9 mouse cellular contexts compared by ENCODE assay signal in the genomic region with DNA sequence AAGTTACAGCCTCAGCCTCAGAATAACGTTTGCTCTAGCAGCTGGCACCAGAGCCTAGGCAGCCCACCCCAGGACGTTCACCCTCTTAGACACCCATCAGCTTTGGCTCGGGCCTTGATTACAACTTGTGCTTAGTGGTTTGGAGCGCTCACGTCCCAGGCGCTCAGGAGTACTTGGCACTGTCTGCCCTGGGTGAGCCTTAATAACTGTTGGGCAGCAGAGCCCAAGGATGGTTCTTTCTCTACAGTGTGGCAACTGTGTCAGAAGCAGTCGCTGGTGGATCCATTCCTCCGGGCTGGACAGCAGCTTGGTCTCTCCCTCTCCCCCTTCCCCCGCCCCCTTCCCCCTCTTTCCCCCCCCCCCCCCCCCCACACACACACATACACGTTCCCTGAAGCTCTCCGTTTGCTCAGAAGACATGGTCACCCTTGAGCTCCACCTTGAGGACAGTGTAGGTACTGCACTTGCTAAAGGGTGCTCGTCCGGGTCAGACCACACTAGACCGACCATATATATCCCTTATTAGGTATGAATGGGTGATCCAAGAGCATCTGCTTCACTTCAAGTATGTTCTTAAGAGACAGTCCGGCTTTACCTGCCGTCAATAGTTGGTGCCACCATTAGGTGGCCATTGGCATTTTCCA. TPM values are rescaled to one million over a fixed set of nuclear protein-coding genes. Genes with fewer than 3 reads are reported as not detected.
A peak's percentile ranks its signal among the peaks of the same experiment; 100 is the strongest.
DNase-seq lines count a peak whose midpoint lies in the region; ATAC-seq and TF ChIP-seq lines count a peak whose summit lies in the region.
"Had no signal": no experiment of that assay in that cellular context is flagged by ENCODE, and none has a peak within 500 bp of the region (broad histone marks: within the 10 kb centered on the region; RNA-seq: fewer than 3 reads in every experiment).

No protein-coding gene starts in this region.

- no peak overlapping the region for H3K9ac ChIP-seq in heart, adult 2 months (ENCODE audit: low read depth, low read length)
- H3K9ac ChIP-seq in liver, embryonic 16.5 days (ENCODE audit: low read depth, low read length): 0 out of 2 replicates have a peak overlapping the region, but pooled peaks have one; percentile 18
- H3K9ac ChIP-seq: heart, embryonic 13.5 days had no signal

- intact Hi-C loops in heart, adult 2 months (cut with DNase I): loop anchor here (1.0 kb wide), 1 partner anchor 49 kb away; no protein-coding TSS in a partner anchor

- TF ChIP-seq POLR2A in heart, adult 2 months (IDR thresholded peaks at IDR 0.05; ENCODE audit: insufficient read depth, low read depth, low read length): no peak

- TF ChIP-seq CTCF in heart, adult 2 months (IDR thresholded peaks at IDR 0.05): peak; percentile 75

- DNase-seq in adrenal gland, adult 18-20 months (ENCODE audit: low spot score in 2 of 2): peak; percentile 70 to 81
- DNase-seq in embryo, embryonic 10.5 days (ENCODE audit: low spot score): peak; percentile 82
- peak; percentile 72 to 80 for DNase-seq in heart, adult 2 months
- peak; percentile 81 for DNase-seq in kidney, postnatal 14 days
- peak; percentile 33 for DNase-seq in retina, adult 2 months (ENCODE audit: low read depth, low spot score)
- peak; percentile 81 for DNase-seq in thymus, postnatal 14 days

- H3K4me3 ChIP-seq in heart, adult 2 months: no peak overlapping the region
- H3K4me3 ChIP-seq in liver, embryonic 16.5 days (ENCODE audit: low read depth, low read length): no peak overlapping the region
- H3K4me3 ChIP-seq: heart, embryonic 13.5 days had no signal

- peaks cover 2% of the 10 kb centered on the region; the same call in 1 of the 2 replicates for H3K4me1 ChIP-seq in heart, adult 2 months (ENCODE audit: control insufficient read depth, insufficient read depth, low read length)
- H3K4me1 ChIP-seq in liver, embryonic 16.5 days (ENCODE audit: control insufficient read depth, low read depth, low read length): no peaks in the 10 kb centered on the region
- H3K4me1 ChIP-seq: heart, embryonic 13.5 days had no signal

- no peaks in the 10 kb centered on the region for H3K9me3 ChIP-seq in liver, embryonic 16.5 days (replicated peaks; ENCODE audit: control insufficient read depth, low read length)
- H3K9me3 ChIP-seq: heart, embryonic 13.5 days had no signal

- 0 out of 2 replicates have a peak overlapping the region, but pooled peaks have one; percentile 7 for H3K4me2 ChIP-seq in liver, embryonic 16.5 days (ENCODE audit: low read depth, low read length)
- H3K4me2 ChIP-seq: heart, embryonic 13.5 days had no signal

- TF ChIP-seq EP300 in heart, adult 2 months (IDR thresholded peaks at IDR 0.05; ENCODE audit: insufficient read depth, low read depth, low read length): 0 out of 2 replicates have a peak, but pooled peaks have one; percentile 23

- no peaks in the 10 kb centered on the region for H3K79me2 ChIP-seq in heart, adult 2 months (replicated peaks; ENCODE audit: control insufficient read depth, insufficient read depth, low read length)

- peak; percentile 53 for ATAC-seq in CD4-positive, CD25-positive, alpha-beta regulatory T cell, adult 4 months
- ATAC-seq in liver, embryonic 16.5 days (ENCODE audit: low read depth): 0 out of 2 replicates have a peak, but pooled peaks have one; percentile 39

- WGBS in heart, adult 2 months: 19% methylated on average over 14 of the region's 16 CpGs
- 13% methylated on average over 15 of the region's 16 CpGs for WGBS in liver, embryonic 16.5 days (ENCODE audit: insufficient replicate concordance)

- H3K27ac ChIP-seq in heart, adult 2 months: no peak overlapping the region
- H3K27ac ChIP-seq in liver, embryonic 16.5 days (ENCODE audit: low read length): no peak overlapping the region
- H3K27ac ChIP-seq: heart, embryonic 13.5 days had no signal

- H3K27me3 ChIP-seq in heart, adult 2 months (ENCODE audit: control insufficient read depth, insufficient read depth, low read length): no peaks in the 10 kb centered on the region
- H3K27me3 ChIP-seq in liver, embryonic 16.5 days (ENCODE audit: control insufficient read depth, insufficient read depth, low read depth, low read length): no peaks in the 10 kb centered on the region
- H3K27me3 ChIP-seq: heart, embryonic 13.5 days had no signal

- no peaks in the 10 kb centered on the region for H3K36me3 ChIP-seq in heart, adult 2 months (ENCODE audit: control insufficient read depth, insufficient read depth, low read length)
- H3K36me3 ChIP-seq in liver, embryonic 16.5 days (ENCODE audit: control insufficient read depth, insufficient read depth): no peaks in the 10 kb centered on the region

RNA-seq across cellular contexts. Expression of a gene that starts 22.4 kb away (rescaled TPM):
- polyA plus RNA-seq in CD4-positive, CD25-positive, alpha-beta regulatory T cell, adult 4 months (2017; shearing (Covaris generic)): 1,000 to 10,000 TPM; 1,323 to 1,460 TPM
- 10 to 100 TPM; 48.6 to 55.5 TPM for total RNA-seq in adrenal gland, adult 18-20 months (2021)
- 10 to 100 TPM; 49.3 to 51.8 TPM for total RNA-seq in heart, adult 2 months (2021)
- 23.8 and 39.0 TPM in 2 replicates for polyA plus RNA-seq in heart, adult 2 months (2012; rRNA removed)
- 62.1 and 65.8 TPM in 2 replicates for polyA plus RNA-seq in liver, embryonic 16.5 days (2015; fragmentation: Nextera tagmentation; extraction: Ambion mirVana)

RNA-seq across cellular contexts. Expression of a gene that starts 28.6 kb away (rescaled TPM):
- polyA plus RNA-seq in CD4-positive, CD25-positive, alpha-beta regulatory T cell, adult 4 months (2017; shearing (Covaris generic)): 1 to 10 TPM; 2.7 to 5.4 TPM
- 10 to 100 TPM; 45.7 to 57.0 TPM for total RNA-seq in adrenal gland, adult 18-20 months (2021)
- 10 to 100 TPM; 43.3 to 47.3 TPM for total RNA-seq in heart, adult 2 months (2021)
- 23.0 and 35.6 TPM in 2 replicates for polyA plus RNA-seq in heart, adult 2 months (2012; rRNA removed)
- 8.6 and 9.9 TPM in 2 replicates for polyA plus RNA-seq in liver, embryonic 16.5 days (2015; fragmentation: Nextera tagmentation; extraction: Ambion mirVana)

RNA-seq across cellular contexts. Expression of a gene that starts 52.4 kb away (rescaled TPM):
- polyA plus RNA-seq in CD4-positive, CD25-positive, alpha-beta regulatory T cell, adult 4 months (2017; shearing (Covaris generic)): 10 to 100 TPM; 56.3 to 58.8 TPM
- 10 to 100 TPM; 75.4 to 79.8 TPM for total RNA-seq in adrenal gland, adult 18-20 months (2021)
- total RNA-seq in heart, adult 2 months (2021): 10 to 100 TPM; 30.2 to 30.3 TPM
- 7.0 and 15.5 TPM in 2 replicates for polyA plus RNA-seq in heart, adult 2 months (2012; rRNA removed)
- polyA plus RNA-seq in liver, embryonic 16.5 days (2015; fragmentation: Nextera tagmentation; extraction: Ambion mirVana): 9.6 and 10.3 TPM in 2 replicates

Comparison
In these comparisons a context has a peak if more than half of its experiments do, and no peak if none do; other contexts are left out.
1. RNA of a gene that starts 22.4 kb away (polyA plus RNA-seq): 1,323 to 1,460 TPM in CD4-positive, CD25-positive, alpha-beta regulatory T cell, adult 4 months; 62.1 to 65.8 TPM in liver, embryonic 16.5 days and 23.8 to 39.0 TPM in heart, adult 2 months; every median in the first group is over 10 times any median in the second.
2. Peak in every context shown above with its lines, with median percentiles within 50 percentile points of each other: DNase-seq.